Mouse (Mus musculus): ENCODE results near the gene Cpn1. TPM values are rescaled to one million over a fixed set of nuclear protein-coding genes. Genes with fewer than 3 reads are reported as not detected.

The Cpn1 gene
- total and polyA plus RNA-seq, 2 experiments from 2014 or later: 0.57 to 0.74 TPM

- Histone ChIP-seq H3K4me1 (ENCODE audit: insufficient read depth) (no peaks in the 10 kb centered on the region), H3K9ac (no peak overlapping the region), H3K9me3 (ENCODE audit: low read length) (no peaks in the 10 kb centered on the region), H3K27me3 (ENCODE audit: insufficient read depth, low read length) (no peaks in the 10 kb centered on the region), H3K36me3 (ENCODE audit: insufficient read depth) (no peaks in the 10 kb centered on the region), H3K4me2 (ENCODE audit: low read depth) (no peak overlapping the region), H3K27ac (ENCODE audit: low read depth, low read length) (no peak overlapping the region), H3K4me3 (ENCODE audit: low read depth, low read length) (no peak overlapping the region)
- ATAC-seq (no peak), DNase-seq (no peak)
- 85% methylated on average over 4 of the region's 4 CpGs for WGBS
- TF ChIP-seq CTCF (IDR thresholded peaks at IDR 0.05; ENCODE audit: low read depth): no peak
Measured at GRCm38 (mm10) chr19:43992464-43992863, 6.1 kb upstream of the Cpn1 start.

- 81% methylated on average over 8 of the region's 8 CpGs for WGBS
- Histone ChIP-seq H3K27ac (ENCODE audit: low read depth, low read length) (no peak overlapping the region), H3K9ac (no peak overlapping the region), H3K4me2 (ENCODE audit: low read depth) (no peak overlapping the region), H3K4me1 (ENCODE audit: insufficient read depth) (no peaks in the 10 kb centered on the region), H3K27me3 (ENCODE audit: insufficient read depth, low read length) (no peaks in the 10 kb centered on the region), H3K4me3 (ENCODE audit: low read depth, low read length) (no peak overlapping the region), H3K36me3 (ENCODE audit: insufficient read depth) (no peaks in the 10 kb centered on the region), H3K9me3 (ENCODE audit: low read length) (no peaks in the 10 kb centered on the region)
- no peak for TF ChIP-seq CTCF (IDR thresholded peaks at IDR 0.05; ENCODE audit: low read depth)
- ATAC-seq: no peak
- DNase-seq: no peak
Measured at GRCm38 (mm10) chr19:43990362-43990761, 4.0 kb upstream of the Cpn1 start.

DNA sequence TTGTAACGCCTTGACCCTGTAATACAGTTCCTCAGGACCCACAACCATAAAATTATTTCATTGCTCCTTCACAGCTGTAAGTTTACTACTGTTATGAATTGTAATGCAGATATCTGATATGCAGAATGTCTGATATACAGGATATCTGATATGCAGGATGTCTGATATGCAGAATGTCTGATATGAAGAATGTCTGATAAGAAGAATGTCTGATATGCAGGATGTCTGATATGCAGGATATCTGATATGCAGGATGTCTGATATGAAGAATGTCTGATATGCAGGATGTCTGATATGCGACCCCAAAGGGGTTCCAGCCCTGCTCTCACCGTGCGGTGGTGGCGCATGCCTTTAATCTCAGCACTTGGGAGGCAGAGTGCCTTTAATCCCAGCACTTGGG is 4.4 kb downstream of the Cpn1 start:
- no peaks in the 10 kb centered on the region for H3K9me3 ChIP-seq (ENCODE audit: low read length)
- DNase-seq (no peak), ATAC-seq (no peak)
- no peak overlapping the region for H3K9ac ChIP-seq
- H3K4me2 ChIP-seq (ENCODE audit: low read depth): no peak overlapping the region
- no peak for TF ChIP-seq CTCF (IDR thresholded peaks at IDR 0.05; ENCODE audit: low read depth)
- no peak overlapping the region for H3K4me3 ChIP-seq (ENCODE audit: low read depth, low read length)
- no peaks in the 10 kb centered on the region for H3K36me3 ChIP-seq (ENCODE audit: insufficient read depth)
- H3K4me1 ChIP-seq (ENCODE audit: insufficient read depth): no peaks in the 10 kb centered on the region
- 96% methylated on average over 5 of the region's 5 CpGs for WGBS
- H3K27ac ChIP-seq (ENCODE audit: low read depth, low read length): no peak overlapping the region
- H3K27me3 ChIP-seq (ENCODE audit: insufficient read depth, low read length): no peaks in the 10 kb centered on the region

- Histone ChIP-seq H3K27me3 (ENCODE audit: insufficient read depth, low read length) (no peaks in the 10 kb centered on the region), H3K4me1 (ENCODE audit: insufficient read depth) (no peaks in the 10 kb centered on the region), H3K9me3 (ENCODE audit: low read length) (no peaks in the 10 kb centered on the region), H3K9ac (no peak overlapping the region), H3K4me2 (ENCODE audit: low read depth) (no peak overlapping the region), H3K4me3 (ENCODE audit: low read depth, low read length) (no peak overlapping the region), H3K36me3 (ENCODE audit: insufficient read depth) (no peaks in the 10 kb centered on the region), H3K27ac (ENCODE audit: low read depth, low read length) (no peak overlapping the region)
- DNase-seq (no peak), ATAC-seq (no peak)
- 96% methylated on average over 17 of the region's 17 CpGs for WGBS
- TF ChIP-seq CTCF (IDR thresholded peaks at IDR 0.05; ENCODE audit: low read depth): no peak
Measured at GRCm38 (mm10) chr19:43980711-43981110, 5.6 kb downstream of the Cpn1 start.

GRCm38 (mm10) chr19:43977799-43978198 is 8.6 kb downstream of the Cpn1 start:
- TF ChIP-seq CTCF (IDR thresholded peaks at IDR 0.05; ENCODE audit: low read depth): no peak
- DNase-seq (no peak), ATAC-seq (no peak)

GRCm38 (mm10) chr19:43976661-43977060 is 9.7 kb downstream of the Cpn1 start:
- DNase-seq (no peak), ATAC-seq (no peak)
- H3K9me3 ChIP-seq (ENCODE audit: low read length): no peaks in the 10 kb centered on the region
- no peak overlapping the region for H3K27ac ChIP-seq (ENCODE audit: low read depth, low read length)
- no peaks in the 10 kb centered on the region for H3K36me3 ChIP-seq (ENCODE audit: insufficient read depth)
- no peak overlapping the region for H3K4me2 ChIP-seq (ENCODE audit: low read depth)
- H3K4me3 ChIP-seq (ENCODE audit: low read depth, low read length): no peak overlapping the region
- no peak for TF ChIP-seq CTCF (IDR thresholded peaks at IDR 0.05; ENCODE audit: low read depth)
- H3K4me1 ChIP-seq (ENCODE audit: insufficient read depth): no peaks in the 10 kb centered on the region
- no peak overlapping the region for H3K9ac ChIP-seq
- H3K27me3 ChIP-seq (ENCODE audit: insufficient read depth, low read length): no peaks in the 10 kb centered on the region
- 83% methylated on average over 6 of the region's 6 CpGs for WGBS

More at GRCm38 (mm10) chr19:43977799-43978198, 8.6 kb downstream of the Cpn1 start:
- Histone ChIP-seq H3K4me1 (ENCODE audit: insufficient read depth) (no peaks in the 10 kb centered on the region), H3K4me3 (ENCODE audit: low read depth, low read length) (no peak overlapping the region), H3K9me3 (ENCODE audit: low read length) (no peaks in the 10 kb centered on the region), H3K9ac (no peak overlapping the region), H3K27me3 (ENCODE audit: insufficient read depth, low read length) (no peaks in the 10 kb centered on the region), H3K4me2 (ENCODE audit: low read depth) (no peak overlapping the region), H3K36me3 (ENCODE audit: insufficient read depth) (no peaks in the 10 kb centered on the region), H3K27ac (ENCODE audit: low read depth, low read length) (no peak overlapping the region)
- 84% methylated on average over 3 of the region's 3 CpGs for WGBS

- no peaks in the 10 kb centered on the region for H3K27me3 ChIP-seq (ENCODE audit: insufficient read depth, low read length)
- no peaks in the 10 kb centered on the region for H3K36me3 ChIP-seq (ENCODE audit: insufficient read depth)
- H3K27ac ChIP-seq (ENCODE audit: low read depth, low read length): no peak overlapping the region
- no peak for DNase-seq
- no peaks in the 10 kb centered on the region for H3K4me1 ChIP-seq (ENCODE audit: insufficient read depth)
- ATAC-seq: no peak
- H3K4me2 ChIP-seq (ENCODE audit: low read depth): no peak overlapping the region
- WGBS: 93% methylated on average over 6 of the region's 6 CpGs
- no peak overlapping the region for H3K9ac ChIP-seq
- TF ChIP-seq CTCF (IDR thresholded peaks at IDR 0.05; ENCODE audit: low read depth): no peak
- H3K9me3 ChIP-seq (ENCODE audit: low read length): no peaks in the 10 kb centered on the region
- no peak overlapping the region for H3K4me3 ChIP-seq (ENCODE audit: low read depth, low read length)
Measured at GRCm38 (mm10) chr19:43974221-43974620, 12.1 kb downstream of the Cpn1 start.

DNA sequence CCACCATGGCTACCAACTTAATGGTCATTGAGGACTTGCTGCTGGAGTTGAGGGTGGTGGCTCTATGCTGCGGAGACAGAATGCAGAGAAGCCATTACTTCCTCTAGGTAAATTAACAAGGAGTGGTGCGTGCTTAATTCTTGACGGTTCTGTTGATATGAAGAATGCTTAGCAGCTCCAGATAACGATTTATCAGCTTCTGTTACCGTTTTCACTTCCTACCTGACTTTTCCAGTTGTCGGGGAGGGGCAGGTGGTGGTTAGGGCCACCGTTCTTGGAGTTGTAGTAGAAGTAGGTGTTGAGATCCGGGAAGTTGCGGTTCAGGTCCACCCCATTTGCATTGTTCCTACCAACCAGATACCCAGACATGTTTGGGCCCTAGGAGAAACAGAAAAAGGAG is 12.6 kb downstream of the Cpn1 start:
- Histone ChIP-seq H3K36me3 (ENCODE audit: insufficient read depth) (no peaks in the 10 kb centered on the region), H3K9ac (no peak overlapping the region), H3K9me3 (ENCODE audit: low read length) (no peaks in the 10 kb centered on the region), H3K4me1 (ENCODE audit: insufficient read depth) (no peaks in the 10 kb centered on the region), H3K27me3 (ENCODE audit: insufficient read depth, low read length) (no peaks in the 10 kb centered on the region), H3K4me3 (ENCODE audit: low read depth, low read length) (no peak overlapping the region), H3K27ac (ENCODE audit: low read depth, low read length) (no peak overlapping the region), H3K4me2 (ENCODE audit: low read depth) (no peak overlapping the region)
- DNase-seq (no peak), ATAC-seq (no peak)
- 89% methylated on average over 9 of the region's 9 CpGs for WGBS
- TF ChIP-seq CTCF (IDR thresholded peaks at IDR 0.05; ENCODE audit: low read depth): no peak

All from forebrain, postnatal 0 days (tissue).